In genomic region chrX:133690822-133691221, GRCm38 (mm10) we compare ENCODE assay signal across 7 mouse cellular contexts. TPM values are rescaled to one million over a fixed set of nuclear protein-coding genes. Genes with fewer than 3 reads are reported as not detected.
DNase-seq lines count a peak whose midpoint lies in the region; ATAC-seq lines count a peak whose summit lies in the region.

No protein-coding gene starts in this region.

- peaks cover 3% of the 10 kb centered on the region; the same call in 1 of the 2 replicates for H3K4me1 ChIP-seq in lung, embryonic 15.5 days
- H3K4me1 ChIP-seq in forebrain, embryonic 14.5 days (ENCODE audit: control insufficient read depth, insufficient read depth, low read length): no peaks in the 10 kb centered on the region
- no peaks in the 10 kb centered on the region for H3K4me1 ChIP-seq in limb, embryonic 13.5 days
- no peaks in the 10 kb centered on the region for H3K4me1 ChIP-seq in stomach, embryonic 14.5 days (ENCODE audit: control insufficient read depth, insufficient read depth, low read length)

- DNase-seq in lung, postnatal 25 days (ENCODE audit: low spot score): no peak
- DNase-seq in forebrain, embryonic 14.5 days (ENCODE audit: low spot score): no peak
- DNase-seq in spleen, postnatal 10 days (ENCODE audit: low spot score in 2 of 2): no peak
- no peak for DNase-seq in spleen, adult 18-20 months

- no peaks in the 10 kb centered on the region for H3K36me3 ChIP-seq in lung, embryonic 15.5 days
- no peaks in the 10 kb centered on the region for H3K36me3 ChIP-seq in forebrain, embryonic 14.5 days (ENCODE audit: control insufficient read depth, insufficient read depth, low read length)
- no peaks in the 10 kb centered on the region for H3K36me3 ChIP-seq in limb, embryonic 13.5 days
- no peaks in the 10 kb centered on the region for H3K36me3 ChIP-seq in stomach, embryonic 14.5 days (ENCODE audit: control insufficient read depth, insufficient read depth, low read length)

- ATAC-seq in lung, embryonic 15.5 days (ENCODE audit: borderline replicate concordance, extremely low read depth, low FRiP score, low TSS enrichment): no peak
- ATAC-seq in forebrain, embryonic 14.5 days: no peak
- ATAC-seq in limb, embryonic 13.5 days (ENCODE audit: low FRiP score, low read depth): no peak
- no peak for ATAC-seq in stomach, embryonic 14.5 days (ENCODE audit: insufficient number of reproducible peaks, insufficient read depth, low FRiP score, low read depth)

- 13% methylated on average over 11 of the region's 11 CpGs for WGBS in lung, embryonic 15.5 days
- 28% methylated on average over 11 of the region's 11 CpGs for WGBS in forebrain, embryonic 14.5 days
- WGBS in limb, embryonic 13.5 days: 16% methylated on average over 11 of the region's 11 CpGs
- WGBS in stomach, embryonic 14.5 days: 12% methylated on average over 11 of the region's 11 CpGs

- H3K4me2 ChIP-seq in lung, embryonic 15.5 days: peak overlapping the region; percentile 90
- H3K4me2 ChIP-seq in forebrain, embryonic 14.5 days (ENCODE audit: low read length): peak overlapping the region; percentile 63
- H3K4me2 ChIP-seq in limb, embryonic 13.5 days (replicated peaks): peak overlapping the region; percentile 79
- H3K4me2 ChIP-seq in stomach, embryonic 14.5 days (replicated peaks; ENCODE audit: low read depth, low read length): peak overlapping the region; percentile 65

- no peak overlapping the region for H3K9ac ChIP-seq in lung, embryonic 15.5 days
- peak overlapping the region; percentile 46; the same call in 1 of the 2 replicates for H3K9ac ChIP-seq in forebrain, embryonic 14.5 days (ENCODE audit: low read length)
- H3K9ac ChIP-seq in limb, embryonic 13.5 days: no peak overlapping the region
- no peak overlapping the region for H3K9ac ChIP-seq in stomach, embryonic 14.5 days (replicated peaks; ENCODE audit: low read depth, low read length)

- peaks cover 45% of the 10 kb centered on the region for H3K27me3 ChIP-seq in lung, embryonic 15.5 days
- H3K27me3 ChIP-seq in forebrain, embryonic 14.5 days (replicated peaks; ENCODE audit: control insufficient read depth, insufficient read depth, low read length): no peaks in the 10 kb centered on the region
- peaks cover 62% of the 10 kb centered on the region for H3K27me3 ChIP-seq in limb, embryonic 13.5 days
- H3K27me3 ChIP-seq in stomach, embryonic 14.5 days (ENCODE audit: control insufficient read depth, insufficient read depth, low read length): no peaks in the 10 kb centered on the region

- H3K4me3 ChIP-seq in lung, embryonic 15.5 days: peak overlapping the region; percentile 32
- peak overlapping the region; percentile 53 for H3K4me3 ChIP-seq in forebrain, embryonic 14.5 days (ENCODE audit: low read depth, low read length)
- H3K4me3 ChIP-seq in limb, embryonic 13.5 days: peak overlapping the region; percentile 54
- H3K4me3 ChIP-seq in stomach, embryonic 14.5 days (ENCODE audit: low read depth, low read length): peak overlapping the region; percentile 9

- no peak overlapping the region for H3K27ac ChIP-seq in lung, embryonic 15.5 days
- 0 out of 2 replicates have a peak overlapping the region, but pooled peaks have one; percentile 45 for H3K27ac ChIP-seq in forebrain, embryonic 14.5 days (ENCODE audit: low read depth, low read length)
- no peak overlapping the region for H3K27ac ChIP-seq in limb, embryonic 13.5 days
- H3K27ac ChIP-seq in stomach, embryonic 14.5 days (ENCODE audit: low read length): no peak overlapping the region

- H3K9me3 ChIP-seq in lung, embryonic 15.5 days: no peaks in the 10 kb centered on the region
- H3K9me3 ChIP-seq in forebrain, embryonic 14.5 days (replicated peaks; ENCODE audit: control insufficient read depth, low read length): no peaks in the 10 kb centered on the region
- no peaks in the 10 kb centered on the region for H3K9me3 ChIP-seq in limb, embryonic 13.5 days
- no peaks in the 10 kb centered on the region for H3K9me3 ChIP-seq in stomach, embryonic 14.5 days (ENCODE audit: control insufficient read depth, low read depth, low read length)

RNA-seq across cellular contexts. Expression of gene Pcdh19, which starts 2.0 kb away (rescaled TPM):
- polyA plus RNA-seq in lung, embryonic 15.5 days (2015; fragmentation: Nextera tagmentation; extraction: Ambion mirVana): 1.3 and 1.6 TPM in 2 replicates
- 12.4 and 14.6 TPM in 2 replicates for polyA plus RNA-seq in forebrain, embryonic 14.5 days (2014; fragmentation: Nextera tagmentation; extraction: Ambion mirVana)
- polyA plus RNA-seq in limb, embryonic 13.5 days (2015; fragmentation: Nextera tagmentation; extraction: Ambion mirVana): 5.1 and 6.7 TPM in 2 replicates
- polyA plus RNA-seq in stomach, embryonic 14.5 days (2014; fragmentation: Nextera tagmentation; extraction: Ambion mirVana): 6.9 and 8.0 TPM in 2 replicates
